Mouse (Mus musculus) embryonic facial prominence, embryonic 14.5 days (tissue): ENCODE data around the gene Ugt1a8. TPM values are rescaled to one million over a fixed set of nuclear protein-coding genes. Genes with fewer than 3 reads are reported as not detected.

Experiments used
- ATAC-seq: fragments of 200-750 bp; cut with Nextera tagmentation; 2 replicates; pipeline ENCODE4 v1.8.0; 2017; ENCODE audit warnings: low read depth, moderate number of reproducible peaks, moderate TSS enrichment
- DNase-seq: peaks from one replicate; pipeline ENCODE4 v3.0.0-alpha.2; 2015; ENCODE audit warnings: low spot score
- H3K27ac ChIP-seq: fragments of 300-500 bp; sonication (generic); replicated peaks from 2 replicates; pipeline ENCODE4 v1.5.1; 2014; ENCODE audit warnings: low read depth, mild to moderate bottlenecking, low read length, moderate library complexity
- H3K27me3 ChIP-seq: fragments of 300-500 bp; sonication (generic); replicated peaks from 2 replicates; pipeline ENCODE4 v1.6.1; 2014; ENCODE audit warnings: low read length; ENCODE audit not compliant: control insufficient read depth, insufficient read depth
- H3K36me3 ChIP-seq: fragments of 300-500 bp; sonication (generic); 2 replicates; pipeline ENCODE4 v1.6.1; 2014; ENCODE audit warnings: low read length, mixed read lengths; ENCODE audit not compliant: control insufficient read depth, insufficient read depth
- H3K4me1 ChIP-seq: fragments of 300-500 bp; sonication (generic); 2 replicates; pipeline ENCODE4 v1.6.1; 2014; ENCODE audit warnings: antibody characterized with exemption, low read length; ENCODE audit not compliant: control insufficient read depth, insufficient read depth
- H3K4me2 ChIP-seq: fragments of 300-500 bp; sonication (generic); 2 replicates; pipeline ENCODE4 v1.6.1; 2014; ENCODE audit warnings: low read depth, mild to moderate bottlenecking, low read length, moderate library complexity, mixed read lengths
- H3K4me3 ChIP-seq: fragments of 300-500 bp; sonication (generic); 2 replicates; pipeline ENCODE4 v1.5.1; 2014; ENCODE audit warnings: low read depth, mild to moderate bottlenecking, low read length
- H3K9ac ChIP-seq: fragments of 300-500 bp; sonication (generic); 2 replicates; pipeline ENCODE4 v1.6.1; 2014; ENCODE audit warnings: low read depth, mild to moderate bottlenecking, low read length, moderate library complexity, mixed read lengths
- H3K9me3 ChIP-seq: fragments of 300-500 bp; sonication (generic); 2 replicates; pipeline ENCODE4 v1.6.1; 2016; ENCODE audit warnings: low read length; ENCODE audit not compliant: control insufficient read depth
- WGBS: fragments of 180-500 bp; shearing (Covaris S2); extraction: QIAGEN DNeasy Blood & Tissue Kit; methylation state at CpG from one replicate; pipeline ENCODE4 v1.1.7; 2014; 5-methylcytosine and 5-hydroxymethylcytosine counted together
- polyA plus RNA-seq: library from polyadenylated mRNA; unstranded; fragments of >200 nt; fragmentation: Nextera tagmentation; extraction: Ambion mirVana; gene quantifications from 2 replicates; pipeline ENCODE4 v1.2.1, GENCODE M21; 2014

Ugt1a8 gene
- polyA plus RNA-seq, 1 experiment from 2014 or later = not detected

- Histone ChIP-seq H3K9ac (no peak overlapping the region), H3K4me3 (no peak overlapping the region), H3K4me2 (no peak overlapping the region), H3K27me3 (no peaks in the 10 kb centered on the region), H3K9me3 (0 out of 2 replicates have a peak, but pooled peaks cover 3% of the 10 kb centered on the region), H3K27ac (no peak overlapping the region), H3K36me3 (no peaks in the 10 kb centered on the region), H3K4me1 (no peaks in the 10 kb centered on the region)
- DNase-seq (no peak), ATAC-seq (no peak)
- 85% methylated on average over 5 of the region's 5 CpGs for WGBS
These were observed 98.8 kb downstream of the Ugt1a8 start for GRCm38 (mm10) chr1:88186325-88186935.

DNA sequence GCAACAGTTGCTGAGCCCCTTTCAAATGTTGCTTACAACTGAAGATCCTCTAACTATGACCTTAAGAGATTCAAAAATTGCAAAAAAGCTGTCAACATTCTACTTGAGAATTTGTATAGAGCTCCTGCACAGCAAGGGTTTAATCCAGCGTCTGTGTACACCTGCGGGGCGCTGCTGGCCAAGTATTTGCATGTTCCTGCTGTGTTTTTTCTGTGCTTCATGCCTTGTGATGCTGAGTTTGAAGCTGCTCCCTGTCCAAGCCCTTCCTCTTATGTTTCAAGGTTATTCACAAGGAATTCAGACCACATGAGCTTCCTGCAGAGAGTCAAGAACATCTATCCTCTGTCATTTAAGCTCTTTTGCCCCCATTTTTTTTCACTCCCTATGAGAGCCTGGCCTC lies 104.5 kb downstream of the Ugt1a8 start:
- H3K9me3 ChIP-seq = 0 out of 2 replicates have a peak, but pooled peaks cover 3% of the 10 kb centered on the region
- H3K4me2 ChIP-seq = no peak overlapping the region
- no peak overlapping the region for H3K27ac ChIP-seq
- no peaks in the 10 kb centered on the region for H3K36me3 ChIP-seq
- no peaks in the 10 kb centered on the region for H3K27me3 ChIP-seq
- DNase-seq (no peak), ATAC-seq (no peak)
- H3K9ac ChIP-seq = no peak overlapping the region
- WGBS = 83% methylated on average over 3 of the region's 3 CpGs
- no peaks in the 10 kb centered on the region for H3K4me1 ChIP-seq
- no peak overlapping the region for H3K4me3 ChIP-seq

GRCm38 (mm10) chr1:88195687-88196086 lies 108.1 kb downstream of the Ugt1a8 start:
- Histone ChIP-seq H3K4me2 (no peak overlapping the region), H3K36me3 (no peaks in the 10 kb centered on the region), H3K4me3 (no peak overlapping the region), H3K9me3 (no peaks in the 10 kb centered on the region), H3K9ac (no peak overlapping the region), H3K27ac (no peak overlapping the region), H3K27me3 (no peaks in the 10 kb centered on the region), H3K4me1 (no peaks in the 10 kb centered on the region)
- WGBS = 91% methylated on average over 1 of the region's 1 CpGs
- ATAC-seq = no peak
- DNase-seq = no peak

DNA sequence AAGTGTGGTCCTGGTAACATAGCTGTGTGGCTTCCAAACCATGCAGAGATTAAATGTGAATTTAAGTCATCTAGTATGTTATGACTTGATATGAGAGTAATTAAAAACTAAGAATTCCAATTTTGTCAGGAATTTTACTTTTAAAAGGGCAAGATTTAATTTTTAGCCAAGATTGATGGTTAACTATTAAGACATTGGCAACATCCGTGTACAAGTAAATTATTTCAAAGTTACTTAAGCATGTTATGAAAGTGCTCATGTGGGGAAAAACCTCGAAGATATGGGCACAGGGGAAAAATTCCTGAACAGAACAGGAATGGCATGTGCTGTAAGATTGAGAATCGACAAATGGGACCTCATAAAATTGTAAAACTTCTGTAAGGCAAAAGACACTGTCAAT lies 109.8 kb downstream of the Ugt1a8 start:
- no peaks in the 10 kb centered on the region for H3K9me3 ChIP-seq
- ATAC-seq = no peak
- H3K4me2 ChIP-seq = no peak overlapping the region

GRCm38 (mm10) chr1:88199996-88200395 lies 112.4 kb downstream of the Ugt1a8 start:
- Histone ChIP-seq H3K4me2 (no peak overlapping the region), H3K4me1 (no peaks in the 10 kb centered on the region; the same call in 1 of the 2 replicates), H3K36me3 (no peaks in the 10 kb centered on the region), H3K9me3 (peaks cover 16% of the 10 kb centered on the region), H3K27me3 (no peaks in the 10 kb centered on the region), H3K9ac (no peak overlapping the region), H3K27ac (no peak overlapping the region), H3K4me3 (no peak overlapping the region)
- ATAC-seq = no peak
- 42% methylated on average over 2 of the region's 2 CpGs for WGBS
- DNase-seq = no peak

More for the DNA sequence above, 109.8 kb downstream of the Ugt1a8 start:
- no peak overlapping the region for H3K9ac ChIP-seq
- DNase-seq = no peak
- H3K4me3 ChIP-seq = no peak overlapping the region
- H3K27me3 ChIP-seq = no peaks in the 10 kb centered on the region
- H3K36me3 ChIP-seq = no peaks in the 10 kb centered on the region
- H3K27ac ChIP-seq = no peak overlapping the region
- H3K4me1 ChIP-seq = no peaks in the 10 kb centered on the region
- 62% methylated on average over 3 of the region's 3 CpGs for WGBS

DNA sequence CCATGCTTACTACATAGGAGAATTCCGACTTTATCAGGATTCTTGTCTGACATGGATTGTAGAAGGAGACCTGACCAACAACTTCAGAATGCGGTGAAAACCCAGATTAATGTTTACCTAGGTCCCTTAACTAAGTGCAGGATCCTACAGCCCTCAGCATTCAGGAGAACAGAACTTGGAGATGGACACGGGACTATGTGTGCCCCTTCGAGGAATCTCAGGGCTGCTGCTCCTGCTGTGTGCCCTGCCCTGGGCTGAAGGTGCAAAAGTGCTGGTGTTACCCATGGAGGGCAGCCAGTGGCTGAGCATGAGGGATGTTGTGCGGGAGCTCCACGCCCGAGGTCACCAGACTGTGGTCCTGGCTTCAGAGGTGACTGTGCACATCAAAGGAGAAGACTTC lies 112.8 kb downstream of the Ugt1a8 start, which contains the start of gene Ugt1a2:
Gene Ugt1a2, plus strand, starts transcription at position 146 of the 400 bp plus-strand sequence.
- H3K4me3 ChIP-seq = no peak within 1 kb of the TSS
- H3K36me3 ChIP-seq = no peaks in the 10 kb centered on the region
- ATAC-seq (no peak), DNase-seq (no peak)
- no peaks in the 10 kb centered on the region for H3K27me3 ChIP-seq
- 82% methylated on average over 7 of the region's 7 CpGs for WGBS
- no peak within 1 kb of the TSS for H3K9ac ChIP-seq
- no peak within 1 kb of the TSS for H3K27ac ChIP-seq
- no peak within 1 kb of the TSS for H3K4me2 ChIP-seq
- H3K4me1 ChIP-seq = no peaks in the 10 kb centered on the region; the same call in 1 of the 2 replicates
- H3K9me3 ChIP-seq = peaks cover 17% of the 10 kb centered on the region

- Histone ChIP-seq H3K27me3 (no peaks in the 10 kb centered on the region), H3K4me2 (peak within 1 kb of the TSS; percentile 77), H3K36me3 (no peaks in the 10 kb centered on the region), H3K9me3 (peaks cover 17% of the 10 kb centered on the region), H3K27ac (no peak within 1 kb of the TSS), H3K4me1 (no peaks in the 10 kb centered on the region; the same call in 1 of the 2 replicates), H3K9ac (peak within 1 kb of the TSS; percentile 73), H3K4me3 (peak within 1 kb of the TSS; percentile 51)
- ATAC-seq = peak; percentile 99
- WGBS = 14% methylated on average over 27 of the region's 62 CpGs
- DNase-seq = peak; percentile 93
These were observed 117.8 kb downstream of the Ugt1a8 start, which contains the start of gene Dnajb3 for GRCm38 (mm10) chr1:88205294-88205922. Gene Dnajb3 (minus strand): TSS chr1:88205782.

DNA sequence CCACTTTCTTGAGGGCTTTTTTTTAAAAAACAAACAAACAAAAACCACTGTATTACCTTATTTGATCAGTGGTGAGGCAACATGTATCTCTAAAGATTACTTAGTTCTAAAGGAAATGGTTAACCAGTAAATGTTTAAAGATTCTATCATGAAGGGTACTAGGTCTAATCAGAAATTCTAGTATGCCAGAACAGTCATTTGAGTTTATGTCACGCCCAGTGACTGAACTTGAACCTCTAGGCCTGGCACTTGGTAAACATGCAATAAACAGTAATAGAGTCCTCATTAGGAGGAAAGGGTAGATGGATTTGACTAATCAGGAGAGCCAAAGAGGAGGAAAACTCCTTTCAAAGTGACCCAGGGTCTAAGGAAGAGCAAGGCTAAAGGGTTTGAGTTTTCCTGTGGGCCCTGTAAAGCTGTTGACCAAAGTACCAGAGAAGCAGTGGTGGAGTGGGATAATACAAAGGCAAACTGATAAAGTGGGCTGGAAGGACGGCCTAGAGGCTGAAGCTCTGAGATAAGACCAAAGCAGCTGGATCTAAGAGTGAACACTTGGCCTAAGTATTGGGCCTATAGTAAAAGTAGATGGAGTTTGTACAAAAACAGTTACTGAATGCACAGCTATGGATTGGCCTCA lies 119.3 kb downstream of the Ugt1a8 start:
- no peaks in the 10 kb centered on the region; the same call in 1 of the 2 replicates for H3K4me1 ChIP-seq
- H3K4me2 ChIP-seq = no peak overlapping the region
- H3K4me3 ChIP-seq = no peak overlapping the region
- no peaks in the 10 kb centered on the region for H3K27me3 ChIP-seq
- ATAC-seq = no peak
- H3K9me3 ChIP-seq = peaks cover 25% of the 10 kb centered on the region
- DNase-seq = no peak
- 77% methylated on average over 2 of the region's 2 CpGs for WGBS
- no peaks in the 10 kb centered on the region for H3K36me3 ChIP-seq
- H3K9ac ChIP-seq = no peak overlapping the region
- H3K27ac ChIP-seq = no peak overlapping the region
